Mouse (Mus musculus) liver, postnatal 0 days (tissue): ENCODE data around the gene Cog4. TPM values are rescaled to one million over a fixed set of nuclear protein-coding genes. Genes with fewer than 3 reads are reported as not detected.

Experiments used
- ATAC-seq: fragments of 200-750 bp; cut with Nextera tagmentation; 2 replicates; pipeline ENCODE4 v1.8.0; 2017; ENCODE audit warnings: mild to moderate bottlenecking, moderate library complexity
- DNase-seq: peaks from one replicate; pipeline ENCODE4 v3.0.0-alpha.2; 2016
- H3K27ac ChIP-seq: fragments of 300-500 bp; sonication (generic); 2 replicates; pipeline ENCODE4 v1.5.1; 2014; ENCODE audit warnings: antibody characterized with exemption, moderate library complexity, mild to moderate bottlenecking, low read depth
- H3K27me3 ChIP-seq: fragments of 300-500 bp; sonication (generic); 2 replicates; pipeline ENCODE4 v1.6.1; 2014; ENCODE audit warnings: low read length, control low read depth, mixed read lengths; ENCODE audit not compliant: insufficient read depth
- H3K36me3 ChIP-seq: fragments of 300-500 bp; sonication (generic); replicated peaks from 2 replicates; pipeline ENCODE4 v1.6.1; 2014; ENCODE audit warnings: mild to moderate bottlenecking, control low read depth, low read length, moderate library complexity, mixed read lengths; ENCODE audit not compliant: insufficient read depth
- H3K4me1 ChIP-seq: fragments of 300-500 bp; sonication (generic); 2 replicates; pipeline ENCODE4 v1.6.1; 2014; ENCODE audit warnings: antibody characterized with exemption, mild to moderate bottlenecking, control low read depth; ENCODE audit not compliant: insufficient read depth
- H3K4me2 ChIP-seq: fragments of 300-500 bp; sonication (generic); 2 replicates; pipeline ENCODE4 v1.6.1; 2014; ENCODE audit warnings: low read depth, mild to moderate bottlenecking, low read length, moderate library complexity, mixed read lengths
- H3K4me3 ChIP-seq: fragments of 300-500 bp; sonication (generic); 2 replicates; pipeline ENCODE4 v1.5.1; 2014; ENCODE audit warnings: low read depth, low read length
- H3K9ac ChIP-seq: fragments of 300-500 bp; sonication (generic); replicated peaks from 2 replicates; pipeline ENCODE4 v1.6.1; 2014; ENCODE audit warnings: mild to moderate bottlenecking, moderate library complexity
- H3K9me3 ChIP-seq: fragments of 300-500 bp; sonication (generic); 2 replicates; pipeline ENCODE4 v1.6.1; 2016; ENCODE audit warnings: mild to moderate bottlenecking, control low read depth, low read length, mixed read lengths
- CTCF ChIP-seq: sonication (generic); IDR thresholded peaks from 2 replicates; pipeline ENCODE4 v1.5.1; 2016; ENCODE audit warnings: antibody characterized with exemption, low read depth
- EP300 ChIP-seq: IDR thresholded peaks from 2 replicates; pipeline ENCODE4 v1.6.1; 2016; ENCODE audit warnings: antibody characterized with exemption, low read depth, mild to moderate bottlenecking
- WGBS: fragments of 180-500 bp; shearing (Covaris S2); extraction: QIAGEN DNeasy Blood & Tissue Kit; methylation state at CpG from one replicate; pipeline ENCODE4 v1.1.7; 2014; ENCODE audit not compliant: insufficient replicate concordance; 5-methylcytosine and 5-hydroxymethylcytosine counted together
- polyA plus RNA-seq: library from polyadenylated mRNA; unstranded; fragments of >200 nt; fragmentation: Nextera tagmentation; extraction: Ambion mirVana; gene quantifications from 2 replicates; pipeline ENCODE4 v1.2.1, GENCODE M21; 2015

Cog4 gene
- polyA plus RNA-seq, 1 experiment from 2014 or later = 22.7 TPM

DNA sequence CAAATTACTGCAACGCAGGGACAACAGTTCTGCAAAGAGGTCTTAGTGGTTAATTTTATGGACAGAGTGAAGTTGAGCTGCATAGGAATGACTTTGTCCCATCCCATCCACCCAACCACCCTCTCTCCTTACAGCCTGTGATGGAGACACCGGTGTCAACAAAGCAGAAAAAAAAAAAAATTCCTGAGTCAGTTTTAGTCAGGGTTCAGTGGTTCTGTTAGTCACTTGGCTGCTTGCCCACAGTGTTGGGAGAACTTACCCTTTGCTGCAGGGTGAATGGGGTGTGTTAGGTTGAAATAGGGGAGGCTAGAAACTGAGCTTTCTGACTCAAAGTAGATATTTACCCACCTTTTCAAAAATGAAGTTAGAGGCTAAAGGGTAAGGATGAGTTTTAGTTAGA lies 71.0 kb downstream of the Cog4 start:
- no peak for ATAC-seq
- H3K4me3 ChIP-seq = no peak overlapping the region
- no peaks in the 10 kb centered on the region for H3K27me3 ChIP-seq
- H3K4me1 ChIP-seq = peaks cover 28% of the 10 kb centered on the region
- H3K4me2 ChIP-seq = no peak overlapping the region
- no peak for TF ChIP-seq CTCF
- no peak for TF ChIP-seq EP300
- 39% methylated on average over 2 of the region's 2 CpGs for WGBS
- H3K9me3 ChIP-seq = no peaks in the 10 kb centered on the region
- H3K36me3 ChIP-seq = no peaks in the 10 kb centered on the region
- H3K9ac ChIP-seq = no peak overlapping the region
- no peak overlapping the region for H3K27ac ChIP-seq
- DNase-seq = peak; percentile 57

DNA sequence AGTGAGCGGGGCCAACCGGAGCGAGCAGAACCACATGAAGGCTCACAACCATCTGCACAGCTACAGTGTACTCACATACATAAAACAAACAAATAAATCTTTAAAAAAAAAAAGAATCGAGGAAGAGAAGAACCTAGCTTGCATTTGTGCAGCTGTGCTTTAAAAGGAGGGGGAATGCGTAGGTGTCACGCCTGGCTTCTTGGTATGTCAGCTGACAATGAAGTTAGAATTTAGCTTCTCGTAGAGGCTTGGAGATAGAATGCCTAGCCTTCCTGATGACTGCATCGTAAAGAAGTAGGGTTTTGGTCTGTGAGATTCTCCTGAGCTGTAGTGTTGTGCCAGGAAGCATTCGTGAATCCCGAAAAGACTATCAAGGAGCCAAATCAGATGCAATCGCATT lies 71.6 kb downstream of the Cog4 start:
- ATAC-seq = no peak

DNA sequence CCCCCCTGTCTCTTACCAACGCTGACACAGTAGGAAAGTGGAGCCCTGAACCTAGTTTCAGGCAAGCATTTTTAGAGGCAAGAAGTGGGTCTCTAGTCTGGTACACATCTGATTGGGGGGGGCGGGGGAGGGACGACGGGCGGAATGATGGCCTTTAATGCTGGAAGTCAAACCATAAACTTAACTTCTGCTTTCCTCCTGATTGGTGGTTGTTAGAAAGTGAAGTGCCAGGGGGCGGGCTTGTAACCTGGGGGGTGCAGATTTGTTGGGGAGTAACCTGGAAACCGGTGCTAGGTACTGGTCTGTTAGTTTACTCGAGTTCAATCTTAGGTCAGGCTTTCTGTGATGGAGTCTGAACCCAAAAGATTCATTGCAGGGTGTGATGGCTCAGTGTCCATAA lies 72.1 kb downstream of the Cog4 start:
- Histone ChIP-seq H3K4me1 (peaks cover 28% of the 10 kb centered on the region), H3K9ac (no peak overlapping the region)

More for the DNA sequence above, 71.6 kb downstream of the Cog4 start:
- Histone ChIP-seq H3K4me1 (peaks cover 28% of the 10 kb centered on the region), H3K4me3 (no peak overlapping the region), H3K27me3 (no peaks in the 10 kb centered on the region), H3K36me3 (no peaks in the 10 kb centered on the region), H3K9me3 (no peaks in the 10 kb centered on the region), H3K4me2 (no peak overlapping the region), H3K9ac (no peak overlapping the region), H3K27ac (no peak overlapping the region)
- TF ChIP-seq CTCF = no peak
- no peak for TF ChIP-seq EP300
- WGBS = 83% methylated on average over 11 of the region's 11 CpGs
- DNase-seq = no peak

DNA sequence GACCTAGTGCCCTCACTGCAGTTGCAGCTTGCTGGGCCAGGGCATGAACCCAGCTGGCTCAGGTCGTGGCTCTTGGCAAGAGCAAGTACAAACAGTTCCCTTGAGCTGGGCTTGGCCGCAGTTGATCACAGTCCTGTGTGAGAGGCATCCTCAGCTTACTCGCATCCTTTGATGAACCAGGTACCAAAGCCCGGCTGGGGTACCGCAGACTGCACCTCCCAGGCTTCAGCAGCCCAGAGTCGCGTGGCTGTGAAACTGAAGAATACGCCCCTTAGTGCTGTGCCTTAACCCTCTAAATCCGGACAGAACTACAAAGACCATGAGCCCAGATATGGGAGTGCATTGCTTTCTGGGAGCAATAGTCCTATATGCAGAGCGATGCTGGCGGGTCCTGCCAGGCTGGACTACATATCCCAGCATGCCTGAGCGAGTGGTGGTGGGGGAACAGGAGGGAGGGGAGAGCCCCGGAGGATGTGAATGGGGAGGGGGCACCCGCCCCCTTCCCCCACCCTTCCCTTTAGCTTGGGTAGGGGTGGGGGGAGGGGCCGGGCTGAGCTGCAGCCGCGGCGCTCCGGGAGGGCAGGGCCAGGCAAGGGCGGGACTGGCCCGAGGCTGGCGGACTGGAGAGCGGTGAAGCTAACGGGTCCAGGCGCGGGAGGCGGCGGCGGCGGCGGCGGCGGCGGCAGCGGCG lies 73.1 kb downstream of the Cog4 start, which contains the start of gene St3gal2:
St3gal2 (plus strand) TSS at position 582 of the 691 bp plus-strand sequence.
- Histone ChIP-seq H3K4me2 (peak within 1 kb of the TSS; percentile 91), H3K4me1 (peaks cover 28% of the 10 kb centered on the region), H3K27me3 (no peaks in the 10 kb centered on the region), H3K9me3 (no peaks in the 10 kb centered on the region), H3K27ac (peak within 1 kb of the TSS; percentile 77), H3K36me3 (no peaks in the 10 kb centered on the region), H3K9ac (peak within 1 kb of the TSS; percentile 87), H3K4me3 (peak within 1 kb of the TSS; percentile 75)
- DNase-seq (peak; percentile 86), ATAC-seq (peak; percentile 87)
- 0 out of 2 replicates have a peak, but pooled peaks have one; percentile 5 for TF ChIP-seq CTCF
- TF ChIP-seq EP300 = no peak; the same call in 1 of the 2 replicates
- 1% methylated on average over 23 of the region's 36 CpGs for WGBS

More for the DNA sequence above, 72.1 kb downstream of the Cog4 start:
- DNase-seq (no peak), ATAC-seq (no peak)
- TF ChIP-seq CTCF (no peak), EP300 (no peak)
- H3K9me3 ChIP-seq = no peaks in the 10 kb centered on the region
- 51% methylated on average over 8 of the region's 8 CpGs for WGBS
- H3K27ac ChIP-seq = no peak overlapping the region
- H3K27me3 ChIP-seq = no peaks in the 10 kb centered on the region
- H3K4me3 ChIP-seq = no peak overlapping the region
- H3K4me2 ChIP-seq = no peak overlapping the region
- no peaks in the 10 kb centered on the region for H3K36me3 ChIP-seq

DNA sequence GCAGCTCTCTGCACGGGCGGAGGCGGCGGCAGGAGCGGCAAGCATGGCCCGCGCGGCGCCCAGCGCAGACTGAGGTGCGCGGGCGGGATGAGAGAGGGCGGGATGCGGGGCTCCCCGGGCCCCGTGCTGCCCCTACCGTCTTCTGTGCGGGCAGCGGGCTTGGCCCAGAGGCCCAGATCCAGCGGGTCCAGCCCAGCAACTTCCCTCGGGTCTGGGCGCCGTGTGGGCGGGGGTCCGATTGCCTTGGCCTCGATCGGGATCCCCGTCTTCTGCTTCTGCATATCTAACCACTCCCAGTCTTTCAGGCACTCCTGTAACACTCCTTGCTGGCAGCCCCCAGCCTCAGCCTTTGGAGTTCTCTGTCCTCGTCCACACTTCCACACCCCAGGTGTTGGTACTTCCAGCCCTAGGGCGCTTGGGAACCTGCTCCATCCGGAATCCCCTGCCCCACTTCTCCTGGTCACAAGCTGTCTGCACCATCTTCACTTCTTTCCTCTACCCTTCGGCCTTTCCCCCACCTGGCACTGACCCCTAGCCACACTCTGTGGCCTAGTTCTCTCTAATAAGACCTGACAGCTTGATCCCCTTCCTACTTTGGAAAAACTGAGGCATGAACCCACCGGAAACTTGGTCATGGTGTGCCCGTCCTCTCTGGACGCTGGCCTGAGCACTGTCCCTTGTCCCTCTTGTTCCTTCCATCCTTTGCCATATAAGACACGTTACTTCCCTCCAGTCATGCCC lies 73.8 kb downstream of the Cog4 start:
- no peaks in the 10 kb centered on the region for H3K27me3 ChIP-seq
- ATAC-seq = no peak; the same call in 1 of the 2 replicates

DNA sequence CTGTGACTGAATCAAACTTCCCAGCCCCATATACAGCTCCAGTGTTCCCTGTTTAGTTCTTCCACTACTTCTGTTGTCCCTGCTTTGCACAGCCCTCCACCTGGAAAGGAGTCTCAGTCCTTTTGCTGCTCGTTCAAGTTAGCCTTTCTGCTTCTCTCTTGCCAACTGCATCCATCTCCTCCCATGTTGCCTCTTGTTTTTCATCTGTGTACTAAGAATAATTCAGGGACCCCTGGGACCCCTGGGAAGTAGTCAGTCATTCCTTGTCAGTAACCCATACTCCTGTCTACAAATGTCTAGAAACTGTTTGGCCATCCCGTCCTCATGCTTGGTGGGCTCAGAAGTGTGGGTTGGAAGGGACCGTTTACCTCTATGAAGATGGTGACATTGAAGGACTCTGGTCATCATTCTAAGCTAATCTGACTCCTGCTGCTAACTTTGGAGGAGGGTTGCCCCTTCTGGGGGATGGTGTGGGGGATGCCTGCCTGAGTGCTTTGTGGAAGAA lies 74.4 kb downstream of the Cog4 start:
- Histone ChIP-seq H3K4me2 (peak overlapping the region; percentile 91), H3K27me3 (no peaks in the 10 kb centered on the region), H3K9ac (peak overlapping the region; percentile 87), H3K4me3 (peak overlapping the region; percentile 75), H3K27ac (peak overlapping the region; percentile 77), H3K9me3 (no peaks in the 10 kb centered on the region), H3K4me1 (peaks cover 30% of the 10 kb centered on the region), H3K36me3 (no peaks in the 10 kb centered on the region)
- ATAC-seq = no peak
- 45% methylated on average over 3 of the region's 3 CpGs for WGBS
- DNase-seq = no peak
- TF ChIP-seq CTCF = no peak
- no peak for TF ChIP-seq EP300

More for the DNA sequence above, 73.8 kb downstream of the Cog4 start:
- H3K4me1 ChIP-seq = peaks cover 28% of the 10 kb centered on the region
- TF ChIP-seq EP300 (no peak), CTCF (no peak)
- H3K4me3 ChIP-seq = peak overlapping the region; percentile 75
- no peak for DNase-seq
- no peaks in the 10 kb centered on the region for H3K36me3 ChIP-seq
- WGBS = 4% methylated on average over 18 of the region's 37 CpGs
- H3K9me3 ChIP-seq = no peaks in the 10 kb centered on the region
- H3K27ac ChIP-seq = peak overlapping the region; percentile 77
- H3K4me2 ChIP-seq = peak overlapping the region; percentile 91
- H3K9ac ChIP-seq = peak overlapping the region; percentile 87
